Mouse (Mus musculus) cortical plate, adult 2 months (tissue): ENCODE results near the gene Ryr3. TPM values are rescaled to one million over a fixed set of nuclear protein-coding genes. Genes with fewer than 3 reads are reported as not detected.

Experiments
- H3K27ac ChIP-seq: fragments of 200-500 bp; 2 replicates; pipeline ENCODE4 v1.5.1; 2012; ENCODE audit warnings: low read length, control low read depth, inconsistent platforms; ENCODE audit not compliant: insufficient read depth
- H3K4me1 ChIP-seq: fragments of 200-500 bp; 2 replicates; pipeline ENCODE4 v1.6.1; 2011; ENCODE audit warnings: low read length; ENCODE audit not compliant: control insufficient read depth, insufficient read depth
- H3K4me3 ChIP-seq: fragments of 200-500 bp; 2 replicates; pipeline ENCODE4 v1.5.1; 2011; ENCODE audit warnings: mild to moderate bottlenecking, low read length, control low read depth; ENCODE audit not compliant: insufficient read depth
- CTCF ChIP-seq: fragments of 200-500 bp; IDR thresholded peaks from 2 replicates; pipeline ENCODE4 v1.5.1; 2011; ENCODE audit warnings: mild to moderate bottlenecking, control low read depth, low read length; ENCODE audit not compliant: insufficient read depth; ENCODE audit errors: extremely low read depth
- POLR2A ChIP-seq: fragments of 200-500 bp; IDR thresholded peaks from 2 replicates; pipeline ENCODE4 v1.6.1; 2011; ENCODE audit warnings: mild to moderate bottlenecking, low read length, control low read depth; ENCODE audit not compliant: insufficient read depth; ENCODE audit errors: extremely low read depth
- polyA plus RNA-seq: library from polyadenylated mRNA; depleted of rRNA; stranded (reverse); fragments of >200 nt; gene quantifications from 2 replicates; pipeline ENCODE4 v1.2.3, GENCODE M21; 2012

Gene Ryr3
- polyA plus RNA-seq, 1 experiment, result 23.2 TPM

GRCm38 (mm10) chr2:112774762-112775161 is 442.1 kb downstream of the Ryr3 start:
- TF ChIP-seq POLR2A (no peak), CTCF (peak; percentile 80)
- H3K27ac ChIP-seq, result no peak overlapping the region
- no peaks in the 10 kb centered on the region for H3K4me1 ChIP-seq
- no peak overlapping the region for H3K4me3 ChIP-seq

GRCm38 (mm10) chr2:112767665-112768064 is 449.2 kb downstream of the Ryr3 start:
- TF ChIP-seq CTCF (peak; percentile 41; the same call in 1 of the 2 replicates), POLR2A (no peak)
- Histone ChIP-seq H3K4me1 (no peaks in the 10 kb centered on the region), H3K27ac (no peak overlapping the region), H3K4me3 (no peak overlapping the region)

- Histone ChIP-seq H3K27ac (no peak overlapping the region), H3K4me1 (no peaks in the 10 kb centered on the region), H3K4me3 (no peak overlapping the region)
- TF ChIP-seq CTCF, result peak; percentile 53
- no peak for TF ChIP-seq POLR2A
These were observed 451.9 kb downstream of the Ryr3 start for GRCm38 (mm10) chr2:112765046-112765445.

- H3K27ac ChIP-seq, result no peak overlapping the region
- H3K4me1 ChIP-seq, result no peaks in the 10 kb centered on the region
- TF ChIP-seq POLR2A, result no peak
- no peak overlapping the region for H3K4me3 ChIP-seq
These were observed 452.6 kb downstream of the Ryr3 start for GRCm38 (mm10) chr2:112764274-112764673.

GRCm38 (mm10) chr2:112762006-112762405 is 454.9 kb downstream of the Ryr3 start:
- no peaks in the 10 kb centered on the region for H3K4me1 ChIP-seq
- no peak overlapping the region for H3K27ac ChIP-seq
- TF ChIP-seq POLR2A, result no peak
- TF ChIP-seq CTCF, result no peak
- H3K4me3 ChIP-seq, result no peak overlapping the region

GRCm38 (mm10) chr2:112761196-112761913 is 455.5 kb downstream of the Ryr3 start:
- no peak for TF ChIP-seq POLR2A
- TF ChIP-seq CTCF, result no peak
- Histone ChIP-seq H3K4me1 (no peaks in the 10 kb centered on the region), H3K27ac (no peak overlapping the region), H3K4me3 (no peak overlapping the region)

- H3K4me3 ChIP-seq, result no peak overlapping the region
- H3K27ac ChIP-seq, result no peak overlapping the region
- TF ChIP-seq POLR2A (no peak), CTCF (no peak)
- no peaks in the 10 kb centered on the region for H3K4me1 ChIP-seq
These were observed 456.2 kb downstream of the Ryr3 start for GRCm38 (mm10) chr2:112760692-112761091.

GRCm38 (mm10) chr2:112759678-112760077 is 457.2 kb downstream of the Ryr3 start:
- no peaks in the 10 kb centered on the region for H3K4me1 ChIP-seq
- no peak overlapping the region for H3K27ac ChIP-seq
- no peak overlapping the region for H3K4me3 ChIP-seq
- TF ChIP-seq POLR2A, result no peak
- TF ChIP-seq CTCF, result peak; percentile 40

GRCm38 (mm10) chr2:112758732-112759131 is 458.2 kb downstream of the Ryr3 start:
- H3K4me3 ChIP-seq, result no peak overlapping the region
- H3K4me1 ChIP-seq, result no peaks in the 10 kb centered on the region

GRCm38 (mm10) chr2:112753316-112753715 is 463.6 kb downstream of the Ryr3 start:
- Histone ChIP-seq H3K27ac (no peak overlapping the region), H3K4me3 (no peak overlapping the region), H3K4me1 (no peaks in the 10 kb centered on the region)
- TF ChIP-seq POLR2A, result no peak
- no peak for TF ChIP-seq CTCF

More at GRCm38 (mm10) chr2:112758732-112759131, 458.2 kb downstream of the Ryr3 start:
- no peak overlapping the region for H3K27ac ChIP-seq
- no peak for TF ChIP-seq CTCF
- TF ChIP-seq POLR2A, result no peak

GRCm38 (mm10) chr2:112751416-112751815 is 465.5 kb downstream of the Ryr3 start:
- no peak overlapping the region for H3K27ac ChIP-seq
- H3K4me3 ChIP-seq, result no peak overlapping the region
- H3K4me1 ChIP-seq, result no peaks in the 10 kb centered on the region
- no peak for TF ChIP-seq CTCF
- TF ChIP-seq POLR2A, result no peak
